Mouse (Mus musculus) heart, postnatal 14 days (tissue): ENCODE measurements around the gene Actn3. TPM values are rescaled to one million over a fixed set of nuclear protein-coding genes. Genes with fewer than 3 reads are reported as not detected.

Experiments used
- DNase-seq, 2 experiments: peaks; one replicate each; pipeline ENCODE4 v3.0.0; 2021 to 2022
- intact Hi-C: fragments of 180-260 bp; cut with DNase I; formaldehyde crosslinking; loops from one replicate; pipeline ENCODE4 v1.15.1; 2025
- long read RNA-seq, 2 experiments: library from polyadenylated mRNA; stranded (forward); transcript quantifications; one replicate each; pipeline ENCODE4 v2.0.0; 2021
- total RNA-seq, 2 experiments: library from RNA; stranded (reverse); gene quantifications; 2 replicates each; pipeline ENCODE4 v1.2.3; 2021

Actn3 gene
- under 1 TPM; 0.39 to 0.88 TPM for total RNA-seq
- long read RNA-seq, experiment 1: 0 reads
- long read RNA-seq, experiment 2: 0 reads

- intact Hi-C loops: no loop called here
- peak; percentile 37 to 42 for DNase-seq
These were observed at the start of gene Actn3 for GRCm38 (mm10) chr19:4877785-4878184. Actn3 (minus strand) TSS chr19:4877909.

GRCm38 (mm10) chr19:4925121-4925860, 47.6 kb upstream of the Actn3 start:
- intact Hi-C loops: no loop called here

GRCm38 (mm10) chr19:4919652-4920051, 41.9 kb upstream of the Actn3 start:
- intact Hi-C loops: no loop called here

More at GRCm38 (mm10) chr19:4925121-4925860, 47.6 kb upstream of the Actn3 start:
- no peak for DNase-seq

GRCm38 (mm10) chr19:4916827-4917226, 39.1 kb upstream of the Actn3 start:
- intact Hi-C loops: no loop called here

More at GRCm38 (mm10) chr19:4919652-4920051, 41.9 kb upstream of the Actn3 start:
- DNase-seq: no peak

GRCm38 (mm10) chr19:4915924-4916603, 38.4 kb upstream of the Actn3 start:
- intact Hi-C loops: no loop called here
- DNase-seq: no peak

More at GRCm38 (mm10) chr19:4916827-4917226, 39.1 kb upstream of the Actn3 start:
- no peak for DNase-seq

GRCm38 (mm10) chr19:4909376-4909775, 31.7 kb upstream of the Actn3 start:
- intact Hi-C loops: loop anchor here (5.0 kb wide), 2 partner anchors 152 to 282 kb away; partner anchors contain the start of genes Rbm4b and Rce1
- DNase-seq: no peak

GRCm38 (mm10) chr19:4908107-4908506, 30.4 kb upstream of the Actn3 start:
- DNase-seq: peak in 1 of 2 experiments; percentile 23
- intact Hi-C loops: loop anchor here (5.0 kb wide), 2 partner anchors 151 to 281 kb away; partner anchors contain the start of genes Rbm4b and Rce1

GRCm38 (mm10) chr19:4905979-4906794, 28.5 kb upstream of the Actn3 start, which contains the start of gene Bbs1:
Bbs1 (minus strand) TSS chr19:4906628.
- intact Hi-C loops: loop anchor here (5.0 kb wide), 2 partner anchors 149 to 279 kb away; partner anchors contain the start of genes Rbm4b and Rce1
- DNase-seq: peak; percentile 78 to 88

- DNase-seq: no peak
- intact Hi-C loops: no loop called here
These were observed 22.2 kb upstream of the Actn3 start for GRCm38 (mm10) chr19:4899888-4900287.

GRCm38 (mm10) chr19:4898972-4899371, 21.3 kb upstream of the Actn3 start:
- DNase-seq: no peak
- intact Hi-C loops: no loop called here

GRCm38 (mm10) chr19:4896780-4897520, 19.2 kb upstream of the Actn3 start:
- intact Hi-C loops: no loop called here

GRCm38 (mm10) chr19:4891798-4892197, 14.1 kb upstream of the Actn3 start:
- intact Hi-C loops: no loop called here
- no peak for DNase-seq

More at GRCm38 (mm10) chr19:4896780-4897520, 19.2 kb upstream of the Actn3 start:
- no peak for DNase-seq

GRCm38 (mm10) chr19:4889791-4890190, 12.1 kb upstream of the Actn3 start:
- peak; percentile 12 to 22 for DNase-seq
- intact Hi-C loops: no loop called here

- intact Hi-C loops: no loop called here
- no peak for DNase-seq
These were observed 6.3 kb upstream of the Actn3 start for GRCm38 (mm10) chr19:4883961-4884360.

GRCm38 (mm10) chr19:4879324-4879703, 1.6 kb upstream of the Actn3 start:
- DNase-seq: no peak
- intact Hi-C loops: no loop called here

GRCm38 (mm10) chr19:4878405-4879323, 955 bp upstream of the Actn3 start, which contains the start of gene Zdhhc24:
Zdhhc24 (plus strand) TSS chr19:4878668.
- peak; percentile 96 for DNase-seq
- intact Hi-C loops: no loop called here

- no peak for DNase-seq
- intact Hi-C loops: no loop called here
These were observed 954 bp downstream of the Actn3 start for GRCm38 (mm10) chr19:4876755-4877154.

GRCm38 (mm10) chr19:4876241-4876640, 1.5 kb downstream of the Actn3 start:
- intact Hi-C loops: no loop called here
- DNase-seq: no peak
